Mouse (Mus musculus): ENCODE data around the gene Smoc2. TPM values are rescaled to one million over a fixed set of nuclear protein-coding genes. Genes with fewer than 3 reads are reported as not detected.

Gene Smoc2
- polyA plus RNA-seq, 1 experiment from 2014 or later: 19.4 TPM

GRCm38 (mm10) chr17:14346891-14347290 is 67.6 kb downstream of the Smoc2 start:
- Histone ChIP-seq H3K9ac (ENCODE audit: low read depth, low read length) (no peak overlapping the region), H3K36me3 (ENCODE audit: control insufficient read depth, insufficient read depth, low read length) (no peaks in the 10 kb centered on the region), H3K4me2 (replicated peaks; ENCODE audit: low read depth, low read length) (no peak overlapping the region), H3K4me1 (replicated peaks; ENCODE audit: control insufficient read depth, insufficient read depth, low read length) (no peaks in the 10 kb centered on the region), H3K9me3 (ENCODE audit: control insufficient read depth, low read length) (no peaks in the 10 kb centered on the region; the same call in 1 of the 2 replicates), H3K4me3 (ENCODE audit: low read depth, low read length) (no peak overlapping the region), H3K27me3 (ENCODE audit: control insufficient read depth, insufficient read depth, low read length) (no peaks in the 10 kb centered on the region), H3K27ac (ENCODE audit: low read depth, low read length) (no peak overlapping the region)
- 90% methylated on average over 3 of the region's 3 CpGs for WGBS
- DNase-seq (ENCODE audit: low spot score): no peak
- ATAC-seq (ENCODE audit: low FRiP score): no peak

- WGBS: 90% methylated on average over 6 of the region's 6 CpGs
- H3K4me1 ChIP-seq (replicated peaks; ENCODE audit: control insufficient read depth, insufficient read depth, low read length): no peaks in the 10 kb centered on the region
- no peaks in the 10 kb centered on the region; the same call in 1 of the 2 replicates for H3K9me3 ChIP-seq (ENCODE audit: control insufficient read depth, low read length)
- DNase-seq (ENCODE audit: low spot score): no peak
- H3K4me2 ChIP-seq (replicated peaks; ENCODE audit: low read depth, low read length): no peak overlapping the region
- no peak overlapping the region for H3K27ac ChIP-seq (ENCODE audit: low read depth, low read length)
- H3K4me3 ChIP-seq (ENCODE audit: low read depth, low read length): no peak overlapping the region
- H3K27me3 ChIP-seq (ENCODE audit: control insufficient read depth, insufficient read depth, low read length): no peaks in the 10 kb centered on the region
- ATAC-seq (ENCODE audit: low FRiP score): no peak
- H3K9ac ChIP-seq (ENCODE audit: low read depth, low read length): no peak overlapping the region
- no peaks in the 10 kb centered on the region for H3K36me3 ChIP-seq (ENCODE audit: control insufficient read depth, insufficient read depth, low read length)
Measured at GRCm38 (mm10) chr17:14349086-14349814, 69.9 kb downstream of the Smoc2 start.

GRCm38 (mm10) chr17:14353219-14354079 is 74.1 kb downstream of the Smoc2 start:
- Histone ChIP-seq H3K4me3 (ENCODE audit: low read depth, low read length) (no peak overlapping the region), H3K9me3 (ENCODE audit: control insufficient read depth, low read length) (no peaks in the 10 kb centered on the region; the same call in 1 of the 2 replicates), H3K27ac (ENCODE audit: low read depth, low read length) (no peak overlapping the region), H3K27me3 (ENCODE audit: control insufficient read depth, insufficient read depth, low read length) (no peaks in the 10 kb centered on the region), H3K36me3 (ENCODE audit: control insufficient read depth, insufficient read depth, low read length) (no peaks in the 10 kb centered on the region), H3K4me2 (replicated peaks; ENCODE audit: low read depth, low read length) (no peak overlapping the region), H3K9ac (ENCODE audit: low read depth, low read length) (no peak overlapping the region), H3K4me1 (replicated peaks; ENCODE audit: control insufficient read depth, insufficient read depth, low read length) (no peaks in the 10 kb centered on the region)
- ATAC-seq (ENCODE audit: low FRiP score) (no peak), DNase-seq (ENCODE audit: low spot score) (no peak)
- WGBS: 87% methylated on average over 10 of the region's 10 CpGs

- Histone ChIP-seq H3K9ac (ENCODE audit: low read depth, low read length) (no peak overlapping the region), H3K4me3 (ENCODE audit: low read depth, low read length) (no peak overlapping the region), H3K9me3 (ENCODE audit: control insufficient read depth, low read length) (no peaks in the 10 kb centered on the region), H3K4me2 (replicated peaks; ENCODE audit: low read depth, low read length) (no peak overlapping the region), H3K4me1 (replicated peaks; ENCODE audit: control insufficient read depth, insufficient read depth, low read length) (no peaks in the 10 kb centered on the region), H3K27ac (ENCODE audit: low read depth, low read length) (no peak overlapping the region), H3K27me3 (ENCODE audit: control insufficient read depth, insufficient read depth, low read length) (no peaks in the 10 kb centered on the region), H3K36me3 (ENCODE audit: control insufficient read depth, insufficient read depth, low read length) (no peaks in the 10 kb centered on the region)
- no peak for DNase-seq (ENCODE audit: low spot score)
- WGBS: 100% methylated on average over 1 of the region's 1 CpGs
- no peak for ATAC-seq (ENCODE audit: low FRiP score)
Measured at GRCm38 (mm10) chr17:14361511-14361910, 82.2 kb downstream of the Smoc2 start.

- 95% methylated on average over 5 of the region's 5 CpGs for WGBS
- H3K36me3 ChIP-seq (ENCODE audit: control insufficient read depth, insufficient read depth, low read length): no peaks in the 10 kb centered on the region
Measured at GRCm38 (mm10) chr17:14370476-14370875, 91.2 kb downstream of the Smoc2 start.

GRCm38 (mm10) chr17:14371606-14372005 is 92.3 kb downstream of the Smoc2 start:
- 80% methylated on average over 6 of the region's 6 CpGs for WGBS
- no peaks in the 10 kb centered on the region for H3K27me3 ChIP-seq (ENCODE audit: control insufficient read depth, insufficient read depth, low read length)
- DNase-seq (ENCODE audit: low spot score) (no peak), ATAC-seq (ENCODE audit: low FRiP score) (0 out of 2 replicates have a peak, but pooled peaks have one; percentile 19)
- H3K9ac ChIP-seq (ENCODE audit: low read depth, low read length): no peak overlapping the region
- no peaks in the 10 kb centered on the region for H3K36me3 ChIP-seq (ENCODE audit: control insufficient read depth, insufficient read depth, low read length)
- 0 out of 2 replicates have a peak, but pooled peaks cover 5% of the 10 kb centered on the region for H3K4me1 ChIP-seq (replicated peaks; ENCODE audit: control insufficient read depth, insufficient read depth, low read length)
- no peaks in the 10 kb centered on the region for H3K9me3 ChIP-seq (ENCODE audit: control insufficient read depth, low read length)
- H3K4me3 ChIP-seq (ENCODE audit: low read depth, low read length): no peak overlapping the region
- H3K27ac ChIP-seq (ENCODE audit: low read depth, low read length): no peak overlapping the region
- H3K4me2 ChIP-seq (replicated peaks; ENCODE audit: low read depth, low read length): no peak overlapping the region

More at GRCm38 (mm10) chr17:14370476-14370875, 91.2 kb downstream of the Smoc2 start:
- no peak for DNase-seq (ENCODE audit: low spot score)
- Histone ChIP-seq H3K27ac (ENCODE audit: low read depth, low read length) (no peak overlapping the region), H3K27me3 (ENCODE audit: control insufficient read depth, insufficient read depth, low read length) (no peaks in the 10 kb centered on the region), H3K9ac (ENCODE audit: low read depth, low read length) (no peak overlapping the region), H3K4me1 (replicated peaks; ENCODE audit: control insufficient read depth, insufficient read depth, low read length) (0 out of 2 replicates have a peak, but pooled peaks cover 5% of the 10 kb centered on the region), H3K4me3 (ENCODE audit: low read depth, low read length) (no peak overlapping the region), H3K9me3 (ENCODE audit: control insufficient read depth, low read length) (no peaks in the 10 kb centered on the region), H3K4me2 (replicated peaks; ENCODE audit: low read depth, low read length) (no peak overlapping the region)
- ATAC-seq (ENCODE audit: low FRiP score): no peak

- peak; percentile 79 for ATAC-seq (ENCODE audit: low FRiP score)
- WGBS: 56% methylated on average over 25 of the region's 25 CpGs
- H3K27ac ChIP-seq (ENCODE audit: low read depth, low read length): no peak overlapping the region
Measured at GRCm38 (mm10) chr17:14372324-14373145, 93.2 kb downstream of the Smoc2 start.

GRCm38 (mm10) chr17:14378692-14379446 is 99.6 kb downstream of the Smoc2 start:
- Histone ChIP-seq H3K4me2 (replicated peaks; ENCODE audit: low read depth, low read length) (no peak overlapping the region), H3K4me3 (ENCODE audit: low read depth, low read length) (no peak overlapping the region), H3K9me3 (ENCODE audit: control insufficient read depth, low read length) (no peaks in the 10 kb centered on the region), H3K27ac (ENCODE audit: low read depth, low read length) (no peak overlapping the region), H3K27me3 (ENCODE audit: control insufficient read depth, insufficient read depth, low read length) (no peaks in the 10 kb centered on the region), H3K4me1 (replicated peaks; ENCODE audit: control insufficient read depth, insufficient read depth, low read length) (no peaks in the 10 kb centered on the region), H3K36me3 (ENCODE audit: control insufficient read depth, insufficient read depth, low read length) (no peaks in the 10 kb centered on the region), H3K9ac (ENCODE audit: low read depth, low read length) (no peak overlapping the region)
- DNase-seq (ENCODE audit: low spot score): no peak
- WGBS: 72% methylated on average over 17 of the region's 17 CpGs
- no peak for ATAC-seq (ENCODE audit: low FRiP score)

More at GRCm38 (mm10) chr17:14372324-14373145, 93.2 kb downstream of the Smoc2 start:
- H3K9me3 ChIP-seq (ENCODE audit: control insufficient read depth, low read length): no peaks in the 10 kb centered on the region
- H3K4me2 ChIP-seq (replicated peaks; ENCODE audit: low read depth, low read length): no peak overlapping the region
- H3K4me1 ChIP-seq (replicated peaks; ENCODE audit: control insufficient read depth, insufficient read depth, low read length): 0 out of 2 replicates have a peak, but pooled peaks cover 5% of the 10 kb centered on the region
- no peaks in the 10 kb centered on the region for H3K27me3 ChIP-seq (ENCODE audit: control insufficient read depth, insufficient read depth, low read length)
- H3K4me3 ChIP-seq (ENCODE audit: low read depth, low read length): no peak overlapping the region
- 0 out of 2 replicates have a peak overlapping the region, but pooled peaks have one; percentile 23 for H3K9ac ChIP-seq (ENCODE audit: low read depth, low read length)
- DNase-seq (ENCODE audit: low spot score): peak; percentile 31
- no peaks in the 10 kb centered on the region for H3K36me3 ChIP-seq (ENCODE audit: control insufficient read depth, insufficient read depth, low read length)
